Mouse (Mus musculus) heart, embryonic 14.5 days (tissue): ENCODE measurements at regions not wholly inside any gene's neighbourhood (a gene's known extent, or its start where the extent isn't known, plus 50 kb on each side); places are given as distances from the start of the nearest gene placed in this dataset.

Experiments used
- ATAC-seq: fragments of 200-750 bp; cut with Nextera tagmentation; 2 replicates; pipeline ENCODE4 v1.8.0; 2017; ENCODE audit warnings: low read depth, moderate TSS enrichment; ENCODE audit not compliant: insufficient number of reproducible peaks, insufficient read depth, low FRiP score
- H3K27ac ChIP-seq, 2 experiments: fragments of 200-500 bp in 1 of 2; fragments of 300-500 bp in 1 of 2; sonication (generic) in 1 of 2; replicated peaks in 1 of 2; 2 replicates each; pipeline ENCODE4 v1.5.1; 2012 to 2014; ENCODE audit warnings: low read depth in 2 of 2, low read length in 2 of 2, control low read depth in 1 of 2, mild to moderate bottlenecking in 1 of 2, mixed read lengths in 1 of 2; ENCODE audit not compliant: control insufficient read depth in 1 of 2, insufficient read depth in 1 of 2
- H3K27me3 ChIP-seq: fragments of 300-500 bp; sonication (generic); 2 replicates; pipeline ENCODE4 v1.6.1; 2014; ENCODE audit warnings: mild to moderate bottlenecking, low read length, control low read depth; ENCODE audit not compliant: control insufficient read depth, insufficient read depth
- H3K36me3 ChIP-seq: fragments of 300-500 bp; sonication (generic); 2 replicates; pipeline ENCODE4 v1.6.1; 2014; ENCODE audit warnings: mild to moderate bottlenecking, control low read depth, low read length, mixed read lengths; ENCODE audit not compliant: control insufficient read depth, insufficient read depth
- H3K4me1 ChIP-seq, 2 experiments: fragments of 200-500 bp in 1 of 2; fragments of 300-500 bp in 1 of 2; sonication (generic) in 1 of 2; 2 replicates each; pipeline ENCODE4 v1.6.1; 2012 to 2014; ENCODE audit warnings: low read length in 2 of 2, control low read depth in 1 of 2, mixed read lengths in 1 of 2; ENCODE audit not compliant: control insufficient read depth in 2 of 2, insufficient read depth in 2 of 2
- H3K4me2 ChIP-seq: fragments of 300-500 bp; sonication (generic); 2 replicates; pipeline ENCODE4 v1.6.1; 2014; ENCODE audit warnings: mild to moderate bottlenecking, low read length
- H3K4me3 ChIP-seq, 2 experiments: fragments of 200-500 bp in 1 of 2; fragments of 300-500 bp in 1 of 2; sonication (generic) in 1 of 2; 2 replicates each; pipeline ENCODE4 v1.5.1; 2012 to 2014; ENCODE audit warnings: low read length in 2 of 2, mild to moderate bottlenecking in 2 of 2, control low read depth in 1 of 2, low read depth in 1 of 2, moderate library complexity in 1 of 2; ENCODE audit not compliant: control insufficient read depth in 1 of 2, insufficient read depth in 1 of 2
- H3K9ac ChIP-seq: fragments of 300-500 bp; sonication (generic); 2 replicates; pipeline ENCODE4 v1.6.1; 2014; ENCODE audit warnings: mild to moderate bottlenecking, low read length
- H3K9me3 ChIP-seq: fragments of 300-500 bp; sonication (generic); 2 replicates; pipeline ENCODE4 v1.6.1; 2016; ENCODE audit warnings: low read length, control low read depth; ENCODE audit not compliant: control insufficient read depth
- WGBS: fragments of 180-500 bp; shearing (Covaris S2); extraction: QIAGEN DNeasy Blood & Tissue Kit; methylation state at CpG from one replicate; pipeline ENCODE4 v1.1.7; 2014; 5-methylcytosine and 5-hydroxymethylcytosine counted together

GRCm38 (mm10) chr2:179128018-179128417 is 314.2 kb upstream of the Cdh4 start:
- ATAC-seq = no peak
- Histone ChIP-seq H3K9ac (no peak overlapping the region), H3K27me3 (no peaks in the 10 kb centered on the region), H3K27ac (no peak overlapping the region), H3K4me2 (no peak overlapping the region), H3K9me3 (no peaks in the 10 kb centered on the region), H3K36me3 (no peaks in the 10 kb centered on the region), H3K4me3 (no peak overlapping the region), H3K4me1 (no peaks in the 10 kb centered on the region)
- 67% methylated on average over 3 of the region's 3 CpGs for WGBS

- Histone ChIP-seq H3K36me3 (no peaks in the 10 kb centered on the region), H3K9me3 (no peaks in the 10 kb centered on the region), H3K4me2 (no peak overlapping the region), H3K27ac (no peak overlapping the region), H3K4me3 (no peak overlapping the region), H3K4me1 (no peaks in the 10 kb centered on the region), H3K9ac (no peak overlapping the region), H3K27me3 (no peaks in the 10 kb centered on the region)
- ATAC-seq = no peak
- 83% methylated on average over 5 of the region's 5 CpGs for WGBS
Measured at GRCm38 (mm10) chr2:179128432-179128831, 313.8 kb upstream of the Cdh4 start.

GRCm38 (mm10) chr2:179131004-179131403 is 311.2 kb upstream of the Cdh4 start:
- Histone ChIP-seq H3K9me3 (no peaks in the 10 kb centered on the region), H3K36me3 (no peaks in the 10 kb centered on the region), H3K27me3 (no peaks in the 10 kb centered on the region), H3K4me3 (no peak overlapping the region), H3K27ac (no peak overlapping the region), H3K4me2 (no peak overlapping the region), H3K4me1 (no peaks in the 10 kb centered on the region), H3K9ac (no peak overlapping the region)
- ATAC-seq = no peak
- WGBS = 65% methylated on average over 5 of the region's 5 CpGs

DNA sequence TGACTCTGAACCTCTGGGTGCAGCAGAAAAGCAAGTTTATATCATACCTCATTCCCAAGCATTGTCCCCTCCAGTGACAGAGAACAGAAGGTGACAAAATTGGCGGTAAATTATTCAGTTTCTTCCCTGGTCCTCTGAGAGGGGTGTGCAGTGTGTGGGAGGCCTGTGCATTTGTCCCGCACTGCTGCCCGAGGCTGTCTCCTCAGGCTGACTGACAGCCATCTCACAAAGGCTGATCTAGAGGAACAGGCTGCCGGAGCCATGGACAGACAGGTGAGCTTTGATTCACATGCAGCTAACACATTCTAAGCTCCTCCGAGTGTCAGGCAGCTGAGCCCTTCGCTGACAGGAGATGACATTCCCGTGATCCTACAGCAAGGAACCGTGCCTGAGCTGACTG is 299.9 kb upstream of the Cdh4 start:
- no peaks in the 10 kb centered on the region for H3K4me1 ChIP-seq
- H3K4me2 ChIP-seq = no peak overlapping the region
- H3K27me3 ChIP-seq = no peaks in the 10 kb centered on the region
- no peaks in the 10 kb centered on the region for H3K9me3 ChIP-seq
- H3K9ac ChIP-seq = no peak overlapping the region
- WGBS = 65% methylated on average over 8 of the region's 8 CpGs
- no peaks in the 10 kb centered on the region for H3K36me3 ChIP-seq
- H3K27ac ChIP-seq = no peak overlapping the region
- no peak for ATAC-seq
- no peak overlapping the region for H3K4me3 ChIP-seq

DNA sequence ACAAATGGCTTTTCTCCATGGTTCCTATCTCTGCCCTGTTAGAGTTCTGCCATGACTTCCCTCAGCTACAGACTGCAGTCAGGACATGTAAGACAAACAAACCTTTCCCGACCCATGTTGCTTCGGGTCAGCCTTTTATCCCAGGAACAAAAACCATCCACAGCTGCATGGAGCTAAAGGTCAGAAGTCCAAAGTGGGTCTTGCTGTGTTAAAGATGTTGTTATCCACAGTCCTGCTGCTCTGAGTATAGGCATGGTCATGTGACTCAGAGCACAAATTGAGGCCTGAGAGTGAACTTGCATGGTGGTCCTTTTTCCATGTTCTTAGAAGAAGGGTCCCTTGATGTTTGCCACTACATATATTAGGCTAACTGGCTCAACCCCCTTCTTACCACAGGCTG is 296.5 kb upstream of the Cdh4 start:
- Histone ChIP-seq H3K4me2 (no peak overlapping the region), H3K9ac (no peak overlapping the region), H3K27me3 (no peaks in the 10 kb centered on the region), H3K9me3 (no peaks in the 10 kb centered on the region), H3K36me3 (no peaks in the 10 kb centered on the region), H3K27ac (no peak overlapping the region), H3K4me3 (no peak overlapping the region), H3K4me1 (no peaks in the 10 kb centered on the region)
- 75% methylated on average over 2 of the region's 2 CpGs for WGBS
- no peak for ATAC-seq

GRCm38 (mm10) chr2:179146274-179146673 is 296.0 kb upstream of the Cdh4 start:
- no peak overlapping the region for H3K4me3 ChIP-seq

DNA sequence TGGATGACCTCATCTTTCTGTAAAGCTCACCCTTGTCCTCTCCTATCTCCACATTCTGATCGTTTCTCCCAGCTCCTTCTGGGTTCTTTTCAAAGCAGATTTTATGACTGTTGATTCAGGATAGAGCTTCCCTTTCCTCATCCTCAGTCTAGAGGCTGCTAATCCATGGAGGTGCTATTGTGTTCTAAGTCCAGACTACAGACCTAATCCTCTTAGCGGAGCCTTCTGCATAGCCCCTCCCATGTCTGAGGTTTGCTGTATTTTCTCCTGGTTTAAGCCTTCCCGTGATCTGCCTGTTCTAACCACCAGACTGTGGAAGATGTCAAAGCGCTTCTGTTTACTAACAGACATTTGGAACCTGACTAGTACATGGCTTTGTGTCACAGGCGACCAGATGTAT is 294.0 kb upstream of the Cdh4 start:
- Histone ChIP-seq H3K27ac (no peak overlapping the region), H3K36me3 (no peaks in the 10 kb centered on the region), H3K9ac (no peak overlapping the region), H3K4me1 (no peaks in the 10 kb centered on the region), H3K4me2 (no peak overlapping the region), H3K4me3 (no peak overlapping the region), H3K27me3 (no peaks in the 10 kb centered on the region), H3K9me3 (no peaks in the 10 kb centered on the region)
- 59% methylated on average over 5 of the region's 5 CpGs for WGBS
- ATAC-seq = no peak

More at GRCm38 (mm10) chr2:179146274-179146673, 296.0 kb upstream of the Cdh4 start:
- H3K27me3 ChIP-seq = no peaks in the 10 kb centered on the region
- ATAC-seq = no peak
- WGBS = 43% methylated on average over 4 of the region's 4 CpGs
- H3K36me3 ChIP-seq = no peaks in the 10 kb centered on the region
- H3K9me3 ChIP-seq = no peaks in the 10 kb centered on the region
- no peaks in the 10 kb centered on the region for H3K4me1 ChIP-seq
- no peak overlapping the region for H3K4me2 ChIP-seq
- no peak overlapping the region for H3K27ac ChIP-seq
- no peak overlapping the region for H3K9ac ChIP-seq

DNA sequence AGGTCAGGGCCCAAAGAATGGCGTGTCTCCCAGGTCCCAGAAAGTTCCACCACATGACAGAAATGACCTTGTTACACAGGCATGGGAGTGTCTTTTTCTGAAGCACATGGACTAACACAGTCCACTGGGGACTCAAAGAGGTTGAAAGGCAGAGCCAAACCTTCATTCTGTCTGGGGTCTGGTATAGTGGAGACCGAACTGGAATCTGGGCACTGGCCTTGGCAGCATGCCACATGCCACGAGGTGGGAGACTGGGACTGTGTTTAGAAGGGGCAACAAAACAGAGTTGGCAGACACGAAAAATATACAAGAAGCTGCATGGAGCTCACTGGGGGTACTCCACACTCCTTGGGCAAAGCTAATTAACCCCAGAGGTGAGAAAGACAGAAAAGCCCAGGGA is 293.6 kb upstream of the Cdh4 start:
- ATAC-seq = no peak

More for the DNA sequence above, 293.6 kb upstream of the Cdh4 start:
- no peaks in the 10 kb centered on the region for H3K4me1 ChIP-seq
- no peaks in the 10 kb centered on the region for H3K9me3 ChIP-seq
- H3K36me3 ChIP-seq = no peaks in the 10 kb centered on the region
- H3K27ac ChIP-seq = no peak overlapping the region
- no peak overlapping the region for H3K4me3 ChIP-seq
- no peak overlapping the region for H3K9ac ChIP-seq
- WGBS = 58% methylated on average over 4 of the region's 4 CpGs
- no peak overlapping the region for H3K4me2 ChIP-seq
- H3K27me3 ChIP-seq = no peaks in the 10 kb centered on the region
